Mouse (Mus musculus) ES-Bruce4 (cell line): ENCODE measurements around the gene Myo18b. TPM values are rescaled to one million over a fixed set of nuclear protein-coding genes. Genes with fewer than 3 reads are reported as not detected.

Experiments used
- H3K27ac ChIP-seq: 2 replicates; pipeline ENCODE4 v1.5.1; 2012; ENCODE audit warnings: low read length, inconsistent platforms; ENCODE audit not compliant: insufficient read depth
- H3K27me3 ChIP-seq: 2 replicates; pipeline ENCODE4 v1.6.1; 2012; ENCODE audit warnings: mild to moderate bottlenecking, low read length, inconsistent platforms; ENCODE audit not compliant: control insufficient read depth, poor library complexity, insufficient read depth, severe bottlenecking
- H3K36me3 ChIP-seq: 2 replicates; pipeline ENCODE4 v1.6.1; 2012; ENCODE audit warnings: inconsistent platforms, mild to moderate bottlenecking, low read length, moderate library complexity; ENCODE audit not compliant: control insufficient read depth, poor library complexity, insufficient read depth, severe bottlenecking
- H3K4me1 ChIP-seq: one replicate; pipeline ENCODE4 v1.8.1; 2011; ENCODE audit warnings: low read length; ENCODE audit not compliant: control insufficient read depth, insufficient read depth
- H3K4me3 ChIP-seq: 2 replicates; pipeline ENCODE4 v1.5.1; 2011; ENCODE audit warnings: low read depth, mild to moderate bottlenecking, low read length
- H3K9ac ChIP-seq: 2 replicates; pipeline ENCODE4 v1.6.1; 2012; ENCODE audit warnings: low read depth, mild to moderate bottlenecking, inconsistent platforms; ENCODE audit not compliant: poor library complexity, severe bottlenecking
- H3K9me3 ChIP-seq: replicated peaks from 2 replicates; pipeline ENCODE4 v1.6.1; 2012; ENCODE audit warnings: mild to moderate bottlenecking, low read length, inconsistent platforms; ENCODE audit not compliant: control insufficient read depth, poor library complexity, insufficient read depth, severe bottlenecking
- CTCF ChIP-seq: IDR thresholded peaks from one replicate; pipeline ENCODE4 v1.8.1; 2011; ENCODE audit warnings: low read depth, low read length
- EP300 ChIP-seq: IDR thresholded peaks from 2 replicates; pipeline ENCODE4 v1.6.1; 2011; ENCODE audit warnings: low read depth, low read length; ENCODE audit not compliant: insufficient read depth
- POLR2A ChIP-seq: IDR thresholded peaks from one replicate; pipeline ENCODE4 v1.8.1; 2011; ENCODE audit warnings: low read length; ENCODE audit not compliant: insufficient read depth
- polyA plus RNA-seq: library from polyadenylated mRNA; stranded (reverse); fragments of >200 nt; gene quantifications from 2 replicates; pipeline ENCODE4 v1.2.4, GENCODE M21; 2011; ENCODE audit warnings: low read depth; ENCODE audit not compliant: missing spikeins, insufficient read depth, insufficient read length

The Myo18b gene
- polyA plus RNA-seq, 1 experiment = 0.69 TPM

DNA sequence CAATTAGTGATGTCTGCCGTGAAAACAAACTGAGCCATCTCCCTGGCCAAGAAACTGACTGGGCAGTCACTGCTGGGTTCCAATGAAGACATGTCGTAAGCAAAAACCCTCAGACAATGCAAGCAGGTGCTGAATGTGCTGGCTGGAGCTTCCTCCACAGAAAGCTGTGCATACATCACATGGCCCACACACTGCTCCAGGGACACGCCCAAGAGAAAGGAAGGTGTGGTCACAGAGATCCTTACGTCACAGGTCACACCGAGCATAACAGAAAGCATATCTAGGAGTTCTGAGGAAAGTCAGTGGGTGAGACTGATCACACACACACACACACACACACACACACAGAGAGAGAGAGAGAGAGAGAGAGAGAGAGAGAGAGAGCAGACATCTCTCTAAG is 27.5 kb downstream of the Myo18b start:
- Histone ChIP-seq H3K4me3 (no peak overlapping the region), H3K36me3 (no peaks in the 10 kb centered on the region), H3K9ac (no peak overlapping the region), H3K27ac (no peak overlapping the region), H3K4me1 (no peaks in the 10 kb centered on the region), H3K9me3 (no peaks in the 10 kb centered on the region), H3K27me3 (no peaks in the 10 kb centered on the region)
- no peak for TF ChIP-seq EP300
- TF ChIP-seq CTCF = no peak
- TF ChIP-seq POLR2A = no peak

DNA sequence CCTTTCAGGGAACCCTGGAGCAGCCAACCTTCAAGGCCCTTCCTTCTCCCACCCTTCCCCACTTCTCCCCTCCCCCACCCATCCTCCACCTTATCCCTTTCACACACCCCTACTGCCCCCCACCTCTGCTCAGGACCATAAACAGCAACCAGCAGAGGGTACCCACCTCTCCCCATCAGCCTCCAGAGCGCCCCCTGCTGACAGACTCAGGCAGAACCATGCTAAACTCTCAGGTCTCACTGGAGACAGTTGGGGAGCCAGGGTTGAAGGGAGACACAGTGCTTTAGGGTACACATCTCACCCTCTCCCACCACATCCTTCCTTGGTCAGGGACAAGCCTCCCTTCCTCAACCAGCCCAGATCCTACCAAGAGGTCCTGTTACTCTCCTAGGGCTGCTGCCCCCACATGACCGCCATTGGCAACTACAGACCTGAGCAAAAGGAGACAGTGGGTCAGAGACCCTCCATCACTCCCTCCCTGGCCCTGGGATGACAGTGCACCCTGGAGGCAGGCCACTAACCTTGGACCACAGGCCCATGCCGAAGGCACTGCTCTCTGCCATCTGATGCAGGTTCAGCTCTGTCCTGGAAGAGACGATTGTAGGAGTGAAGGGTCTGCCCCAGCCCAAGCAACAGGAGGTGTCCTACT is 31.3 kb downstream of the Myo18b start:
- no peaks in the 10 kb centered on the region for H3K9me3 ChIP-seq
- H3K4me3 ChIP-seq = no peak overlapping the region
- H3K4me1 ChIP-seq = no peaks in the 10 kb centered on the region
- peak; percentile 70 for TF ChIP-seq CTCF
- no peak for TF ChIP-seq POLR2A
- no peak overlapping the region for H3K27ac ChIP-seq
- H3K36me3 ChIP-seq = no peaks in the 10 kb centered on the region
- no peak overlapping the region for H3K9ac ChIP-seq
- no peaks in the 10 kb centered on the region for H3K27me3 ChIP-seq

DNA sequence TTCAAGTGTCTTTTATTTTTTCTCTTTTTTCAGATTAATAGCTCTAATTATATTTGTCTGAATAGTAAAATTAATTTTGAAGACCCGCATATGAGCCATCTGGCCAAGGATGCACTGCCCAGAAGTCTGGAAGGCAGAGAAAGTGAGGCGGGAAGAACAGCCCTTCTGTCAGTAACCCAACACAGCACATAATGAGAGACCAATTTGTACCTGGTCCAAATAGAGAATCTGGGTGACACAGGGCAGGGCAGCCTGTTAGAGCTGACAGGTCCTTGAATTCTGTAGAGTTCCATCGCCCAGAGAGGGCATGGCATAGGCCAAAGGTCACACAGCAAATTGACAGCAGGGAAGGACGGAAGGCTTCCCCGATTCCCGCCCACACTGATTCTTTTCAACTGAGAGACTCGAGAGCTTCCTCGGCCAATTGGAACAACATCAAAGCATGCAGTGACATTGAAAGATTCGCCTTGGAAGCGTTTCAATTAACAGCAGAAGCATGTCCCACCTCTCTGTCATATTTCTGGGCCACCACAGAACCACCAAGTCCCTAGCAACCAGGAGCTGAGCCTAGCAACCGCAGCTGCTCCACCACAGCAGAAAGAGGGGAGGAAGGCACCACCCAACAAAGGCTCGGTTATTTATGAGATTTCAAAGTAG is 36.7 kb downstream of the Myo18b start:
- H3K9me3 ChIP-seq = no peaks in the 10 kb centered on the region
- no peak overlapping the region for H3K4me3 ChIP-seq
- no peak overlapping the region for H3K27ac ChIP-seq
- no peak for TF ChIP-seq EP300
- no peak for TF ChIP-seq CTCF
- TF ChIP-seq POLR2A = no peak
- no peaks in the 10 kb centered on the region for H3K4me1 ChIP-seq
- no peak overlapping the region for H3K9ac ChIP-seq
- no peaks in the 10 kb centered on the region for H3K36me3 ChIP-seq
- no peaks in the 10 kb centered on the region for H3K27me3 ChIP-seq

DNA sequence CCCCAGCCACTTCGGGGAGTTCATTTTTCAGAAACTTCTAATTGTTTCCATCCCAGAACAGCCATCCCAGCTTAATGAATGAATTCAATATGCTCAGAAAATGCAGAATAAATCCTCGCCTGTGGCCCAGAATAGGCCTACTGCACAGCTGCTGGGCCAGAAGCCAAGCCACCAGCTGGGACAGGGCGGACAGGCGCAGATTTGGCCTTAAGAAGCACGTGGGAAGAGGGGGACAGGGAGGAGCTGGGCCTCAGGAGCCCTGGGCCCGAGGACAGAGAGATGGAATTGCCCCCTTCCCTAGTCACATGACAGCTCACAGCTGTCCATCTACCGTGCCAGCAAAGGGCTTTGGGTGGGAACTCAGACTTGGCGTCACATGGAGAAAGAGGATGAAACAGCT is 43.0 kb downstream of the Myo18b start:
- H3K36me3 ChIP-seq = no peaks in the 10 kb centered on the region
- H3K4me3 ChIP-seq = no peak overlapping the region
- no peak overlapping the region for H3K27ac ChIP-seq
- TF ChIP-seq POLR2A = no peak
- no peak for TF ChIP-seq CTCF
- TF ChIP-seq EP300 = no peak
- no peaks in the 10 kb centered on the region for H3K27me3 ChIP-seq
- no peak overlapping the region for H3K9ac ChIP-seq
- H3K9me3 ChIP-seq = no peaks in the 10 kb centered on the region
- H3K4me1 ChIP-seq = no peaks in the 10 kb centered on the region

DNA sequence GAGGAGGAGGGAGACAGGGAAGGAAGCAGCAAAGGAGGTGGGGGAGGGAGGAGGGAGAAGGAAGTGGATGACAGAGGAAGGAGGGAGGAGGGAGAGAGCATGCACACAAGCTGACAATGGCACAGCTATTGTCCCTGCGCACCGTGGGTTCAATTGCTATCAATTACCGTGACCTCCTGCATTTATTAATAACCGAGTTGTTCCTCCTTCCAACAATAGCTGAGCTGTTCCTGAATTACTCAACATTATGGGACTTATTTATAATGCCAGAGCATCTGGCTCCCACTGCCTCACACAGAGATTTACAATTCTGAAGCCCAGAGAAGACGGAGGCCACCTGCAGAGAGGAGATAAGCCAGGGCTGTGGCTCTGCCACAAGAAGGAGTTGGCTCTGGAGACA is 44.8 kb downstream of the Myo18b start:
- no peak overlapping the region for H3K9ac ChIP-seq
- no peaks in the 10 kb centered on the region for H3K36me3 ChIP-seq
- peaks cover 3% of the 10 kb centered on the region for H3K4me1 ChIP-seq
- no peaks in the 10 kb centered on the region for H3K9me3 ChIP-seq
- H3K27me3 ChIP-seq = no peaks in the 10 kb centered on the region
- no peak overlapping the region for H3K27ac ChIP-seq
- H3K4me3 ChIP-seq = no peak overlapping the region
- TF ChIP-seq POLR2A (no peak), EP300 (no peak), CTCF (no peak)

DNA sequence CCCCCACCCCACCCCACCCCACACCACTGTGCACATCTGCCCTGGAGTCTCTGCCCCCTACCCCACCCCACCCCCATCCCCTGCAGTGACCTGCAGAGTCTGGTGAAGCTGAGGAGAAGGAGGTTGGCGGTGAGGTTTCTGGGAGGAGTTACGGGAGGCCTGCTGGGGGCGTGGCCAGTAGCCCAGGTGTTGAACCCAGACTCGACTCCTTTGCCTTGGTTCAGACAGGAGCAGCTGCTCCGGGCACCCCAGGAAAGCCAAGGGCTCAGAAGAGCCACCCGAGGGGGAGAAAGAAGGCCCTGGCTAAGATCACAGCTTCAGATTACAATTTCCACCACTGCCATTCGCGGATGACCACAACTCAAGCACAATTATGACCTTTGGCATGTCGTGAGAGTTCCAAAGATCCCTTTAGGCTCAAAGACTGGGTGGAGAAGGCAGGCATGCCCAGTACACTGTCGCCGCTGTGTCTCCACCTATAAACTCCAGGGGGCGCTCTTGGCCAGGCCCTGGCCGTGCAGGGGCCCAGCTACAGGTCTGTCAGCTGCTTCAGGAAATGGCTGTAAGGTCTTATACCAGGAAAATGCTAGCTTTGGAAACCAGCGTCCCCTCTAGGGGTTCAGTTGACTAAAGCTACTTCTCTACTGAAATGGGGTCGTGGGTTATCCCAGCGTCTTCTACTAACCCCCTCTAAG is 47.4 kb downstream of the Myo18b start:
- Histone ChIP-seq H3K27me3 (no peaks in the 10 kb centered on the region), H3K9me3 (no peaks in the 10 kb centered on the region), H3K4me3 (peak overlapping the region; percentile 49), H3K4me1 (peaks cover 3% of the 10 kb centered on the region), H3K9ac (peak overlapping the region; percentile 22; the same call in 1 of the 2 replicates), H3K27ac (no peak overlapping the region), H3K36me3 (no peaks in the 10 kb centered on the region)
- peak; percentile 87 for TF ChIP-seq CTCF
- no peak for TF ChIP-seq POLR2A
